Mouse (Mus musculus) c-Kit-negative CD71-positive TER-119-positive erythroid progenitor cells, embryonic 14.5 days (primary cell): ENCODE data around the gene Sowahb.

Experiments used
- DNase-seq: peaks from one replicate; pipeline ENCODE4 v3.0.0-alpha.2; 2013; ENCODE audit warnings: low read depth, low spot score

Gene Sowahb

GRCm38 (mm10) chr5:93044584-93045370, at the start of gene Sowahb:
Sowahb (minus strand) TSS chr5:93045022.
- DNase-seq: no peak

GRCm38 (mm10) chr5:93093638-93094527, 49.1 kb upstream of the Sowahb start:
- DNase-seq: no peak

GRCm38 (mm10) chr5:93092857-93093622, 48.2 kb upstream of the Sowahb start, which contains the start of gene Sept11:
Sept11 (plus strand) TSS chr5:93093437.
- DNase-seq: peak; percentile 49

GRCm38 (mm10) chr5:93092147-93092781, 47.4 kb upstream of the Sowahb start:
- DNase-seq: no peak

GRCm38 (mm10) chr5:93091266-93091665, 46.4 kb upstream of the Sowahb start:
- no peak for DNase-seq

- no peak for DNase-seq
These were observed 41.1 kb upstream of the Sowahb start for GRCm38 (mm10) chr5:93085900-93086299.

GRCm38 (mm10) chr5:93085015-93085598, 40.3 kb upstream of the Sowahb start:
- DNase-seq: no peak

- no peak for DNase-seq
These were observed 34.8 kb upstream of the Sowahb start for GRCm38 (mm10) chr5:93079596-93079995.

GRCm38 (mm10) chr5:93077661-93078323, 33.0 kb upstream of the Sowahb start:
- no peak for DNase-seq

- peak; percentile 3 for DNase-seq
These were observed 16.0 kb upstream of the Sowahb start for GRCm38 (mm10) chr5:93060865-93061264.

GRCm38 (mm10) chr5:93053606-93054397, 9.0 kb upstream of the Sowahb start:
- no peak for DNase-seq

- no peak for DNase-seq
These were observed 7.1 kb upstream of the Sowahb start for GRCm38 (mm10) chr5:93051951-93052350.

GRCm38 (mm10) chr5:93051041-93051440, 6.2 kb upstream of the Sowahb start:
- no peak for DNase-seq

GRCm38 (mm10) chr5:93049971-93050370, 5.1 kb upstream of the Sowahb start:
- no peak for DNase-seq

GRCm38 (mm10) chr5:93048481-93049240, 3.8 kb upstream of the Sowahb start:
- no peak for DNase-seq

- no peak for DNase-seq
These were observed 1.6 kb upstream of the Sowahb start for GRCm38 (mm10) chr5:93046306-93046845.

- no peak for DNase-seq
These were observed 521 bp upstream of the Sowahb start for GRCm38 (mm10) chr5:93045371-93045714.
